Mouse (Mus musculus) gonadal fat pad, adult 2 months (tissue): Measurements from ENCODE around the gene Ovgp1. TPM values are rescaled to one million over a fixed set of nuclear protein-coding genes. Genes with fewer than 3 reads are reported as not detected.
"Not testable (repeated sequence)": the region's sequence is repeated elsewhere in the genome, so short reads cannot be mapped to it uniquely, and the experiment has no call there.

Source experiments
- DNase-seq: peaks from one replicate; pipeline ENCODE4 v3.0.0-alpha.2; 2012; ENCODE audit warnings: low read depth
- polyA plus RNA-seq: library from polyadenylated mRNA; depleted of rRNA; stranded (reverse); fragments of >200 nt; gene quantifications from 2 replicates; pipeline ENCODE4 v1.2.3, GENCODE M21; 2012; rRNA removed

The Ovgp1 gene
- 1.4 and 1.5 TPM in 2 replicates for polyA plus RNA-seq

DNA sequence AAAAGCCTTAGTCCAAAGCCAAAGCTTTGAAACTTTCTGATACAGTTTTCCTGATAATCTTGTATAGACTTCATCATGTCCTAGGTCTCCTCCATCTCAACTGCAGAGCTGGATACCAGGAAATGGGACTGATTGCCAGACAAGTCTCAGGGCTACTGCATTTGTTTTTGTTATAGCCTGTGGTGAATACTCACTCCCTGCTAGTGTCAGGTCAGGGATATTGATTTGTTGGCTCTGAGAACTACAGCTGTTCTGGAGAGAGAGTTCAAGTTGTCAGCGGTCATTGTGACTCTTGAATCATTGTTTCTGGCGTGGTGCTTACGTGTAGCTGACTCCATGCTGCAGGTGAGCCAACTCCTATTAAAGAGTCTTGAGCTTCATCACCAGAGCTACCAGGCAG is at the start of gene Ovgp1:
Gene Ovgp1 (plus strand): TSS at position 301 of the 400 bp plus-strand sequence.
- DNase-seq: no peak

DNA sequence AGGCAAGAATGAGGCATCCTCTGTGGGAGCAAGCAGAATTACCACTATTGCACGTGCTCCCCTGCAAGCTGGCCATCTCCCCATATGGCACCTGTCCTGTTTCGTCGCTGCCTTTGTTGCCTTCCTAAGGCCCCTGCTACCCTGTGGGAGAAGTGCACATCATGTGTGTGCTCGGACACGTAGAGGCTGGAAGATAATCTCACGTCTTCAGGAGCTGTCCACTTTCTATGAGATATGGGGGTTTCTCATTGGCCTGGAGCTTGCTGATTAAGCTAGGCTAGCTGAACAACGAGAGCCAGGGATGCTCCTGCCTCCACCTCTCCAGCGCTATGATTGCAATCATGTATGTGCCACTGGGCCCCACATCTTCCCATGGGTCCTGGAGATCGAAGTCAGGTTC is 48.9 kb upstream of the Ovgp1 start:
- no peak for DNase-seq

DNA sequence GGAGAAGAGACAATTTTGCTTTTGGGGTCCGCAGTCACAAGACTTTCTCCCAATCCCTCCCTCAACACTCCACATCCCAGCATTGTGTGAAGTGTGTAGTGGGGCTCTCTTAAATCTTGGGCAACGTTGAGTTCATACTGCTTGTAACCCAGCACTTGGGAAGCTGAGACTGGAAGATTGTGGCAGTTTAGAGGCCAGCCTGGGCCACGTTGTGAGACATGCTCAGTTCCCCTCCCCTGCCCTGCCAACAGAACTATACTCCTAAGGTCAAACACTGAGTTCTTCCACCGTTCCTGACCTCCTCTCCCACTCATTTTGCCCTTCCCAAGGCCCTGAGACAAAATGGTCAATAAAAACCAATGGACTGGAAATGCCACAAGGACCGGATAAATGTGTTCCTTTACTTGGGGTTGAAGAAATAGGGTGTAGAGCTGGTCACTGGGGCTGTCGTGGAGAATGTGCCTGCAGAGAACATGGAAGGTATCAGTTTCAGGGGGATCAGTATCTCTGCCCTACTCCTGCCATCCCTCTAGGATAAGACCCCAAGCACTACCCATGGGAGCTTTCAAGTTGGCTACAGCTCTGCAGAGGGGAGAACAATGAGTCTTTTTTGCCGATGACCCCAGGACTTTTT is 45.8 kb upstream of the Ovgp1 start:
- DNase-seq: no peak

DNA sequence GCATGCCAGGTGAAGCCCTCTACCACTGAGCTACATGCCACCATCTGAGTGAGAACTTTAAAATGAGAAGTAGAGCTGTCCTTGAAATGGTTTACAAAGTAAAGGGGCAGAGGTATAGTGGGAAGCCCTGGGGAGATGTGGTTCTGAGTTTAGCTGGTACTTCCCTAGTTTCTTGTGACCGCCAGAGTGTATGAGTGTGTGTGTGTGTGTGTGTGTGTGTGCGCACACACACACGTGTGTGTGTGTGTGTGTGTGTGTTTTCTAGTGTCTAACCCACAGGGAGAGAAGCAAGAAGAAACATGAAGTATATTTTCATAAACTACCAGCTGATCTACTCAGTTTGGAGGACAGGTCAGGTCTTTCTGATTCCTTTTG is 45.3 kb upstream of the Ovgp1 start:
- DNase-seq: no peak

DNA sequence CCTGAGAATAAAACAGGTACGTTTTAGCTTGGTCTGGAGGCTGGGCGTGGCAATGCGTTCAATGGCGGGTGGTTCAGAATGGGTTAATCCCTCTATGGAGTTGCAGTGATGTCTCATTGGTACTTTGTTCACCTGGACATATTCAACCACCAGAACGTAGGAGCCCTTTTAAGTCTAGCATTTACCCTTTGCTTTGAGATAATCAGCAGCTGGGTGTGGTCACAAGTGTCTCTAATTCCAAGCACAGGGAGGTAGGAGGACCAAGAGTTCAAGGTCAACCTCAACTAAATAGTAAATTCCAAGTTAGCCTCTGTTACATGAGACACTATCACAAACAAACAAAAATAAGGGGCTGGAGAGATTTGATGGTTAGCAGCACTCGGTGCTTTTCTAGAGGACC is 44.7 kb upstream of the Ovgp1 start:
- no peak for DNase-seq

DNA sequence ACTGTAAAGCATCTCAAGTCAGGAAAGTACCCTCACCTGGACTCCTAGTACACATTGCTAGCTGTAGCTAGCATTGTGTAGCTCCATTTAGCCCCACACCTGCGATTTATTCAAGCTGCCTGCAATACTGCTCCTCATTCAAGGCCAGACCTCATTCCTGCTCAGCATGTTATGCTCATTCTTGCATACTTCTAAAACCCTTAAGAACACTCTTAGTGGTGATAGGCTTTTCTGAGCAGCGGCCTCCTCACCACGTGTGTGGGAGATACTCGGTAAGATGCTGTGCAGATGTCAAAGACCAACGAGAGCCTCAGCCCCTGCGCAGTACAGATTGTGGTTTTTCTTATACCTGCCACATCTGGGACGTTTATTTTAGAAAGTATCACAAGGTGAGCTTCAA is 43.7 kb upstream of the Ovgp1 start:
- DNase-seq: no peak

DNA sequence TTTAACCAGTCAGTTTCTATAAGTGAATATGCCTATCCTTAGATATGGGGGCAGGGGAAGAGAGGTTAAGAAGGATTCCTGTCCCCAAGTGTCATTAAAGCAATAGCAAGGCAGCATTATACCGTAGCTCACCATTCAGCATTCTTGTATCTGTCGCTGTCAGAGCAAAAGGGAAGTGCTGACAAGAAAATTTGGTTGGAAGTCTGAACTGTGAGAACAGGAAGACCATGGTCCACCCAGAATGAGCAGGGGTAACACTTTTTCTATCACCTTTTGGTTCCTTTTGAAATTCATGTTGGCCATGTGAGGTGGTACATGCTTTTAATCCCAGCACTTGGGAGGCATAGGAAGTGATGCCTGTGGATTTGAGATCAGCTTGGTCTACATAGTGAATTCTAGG is 42.4 kb upstream of the Ovgp1 start:
- no peak for DNase-seq

DNA sequence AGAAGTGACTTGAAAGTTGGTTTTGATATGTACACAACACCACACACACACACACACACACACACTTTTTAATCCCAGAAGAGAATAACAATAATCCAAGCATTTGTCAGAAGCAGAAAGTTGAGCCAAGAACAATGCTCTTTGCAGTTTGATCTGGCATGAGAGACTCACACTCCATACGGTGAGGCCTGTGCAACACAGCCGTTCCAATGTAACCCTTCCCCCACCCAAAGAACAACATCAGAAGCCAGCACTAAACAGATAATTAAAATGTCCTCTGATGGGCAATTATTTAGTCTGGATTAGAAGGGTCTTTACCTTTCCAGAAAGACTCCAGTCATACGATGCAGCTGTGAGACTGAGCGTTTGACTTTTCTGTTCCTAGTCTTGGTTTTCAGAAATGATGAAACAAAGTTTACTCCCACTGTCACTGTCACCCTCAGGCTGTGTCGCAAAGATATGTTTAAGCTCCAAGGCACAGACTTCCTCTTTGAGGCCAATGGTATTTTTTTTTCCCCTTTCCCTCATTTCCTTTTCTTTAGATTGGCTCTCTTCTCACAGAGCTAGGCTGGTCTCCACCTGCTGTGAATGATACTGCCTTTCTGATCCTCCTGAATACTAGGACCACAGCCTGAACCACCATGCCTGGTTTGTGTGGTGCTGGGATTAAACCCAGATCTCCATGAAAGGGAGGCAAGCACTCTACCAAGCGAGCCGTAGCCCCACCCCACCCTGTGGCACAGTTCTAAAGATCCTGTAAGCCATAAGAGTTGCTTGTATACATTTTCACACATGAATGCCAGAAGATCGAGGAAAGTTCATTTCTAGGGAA is 41.1 kb upstream of the Ovgp1 start, which contains the start of gene I830077J02Rik:
Gene I830077J02Rik (minus strand): TSS at position 425 of the 832 bp plus-strand sequence.
- DNase-seq: no peak

DNA sequence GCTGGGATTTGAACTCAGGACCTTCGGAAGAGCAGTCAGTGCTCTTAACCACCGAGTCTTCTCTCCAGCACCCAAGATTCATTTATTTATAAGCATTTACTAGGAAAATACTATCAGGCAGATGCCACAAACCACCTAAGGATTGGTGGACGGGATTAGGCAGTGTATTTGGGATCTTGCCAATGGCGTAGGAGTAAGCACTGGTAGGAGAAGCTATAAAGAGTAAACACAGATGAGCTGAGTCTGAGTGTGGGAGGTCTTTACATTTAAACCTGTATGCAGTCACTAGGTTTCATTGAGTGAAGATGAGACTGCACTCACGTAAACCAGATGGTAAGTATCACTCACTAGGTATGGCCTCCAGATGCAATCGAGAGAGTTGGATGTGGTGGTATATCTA is 39.6 kb upstream of the Ovgp1 start:
- no peak for DNase-seq

DNA sequence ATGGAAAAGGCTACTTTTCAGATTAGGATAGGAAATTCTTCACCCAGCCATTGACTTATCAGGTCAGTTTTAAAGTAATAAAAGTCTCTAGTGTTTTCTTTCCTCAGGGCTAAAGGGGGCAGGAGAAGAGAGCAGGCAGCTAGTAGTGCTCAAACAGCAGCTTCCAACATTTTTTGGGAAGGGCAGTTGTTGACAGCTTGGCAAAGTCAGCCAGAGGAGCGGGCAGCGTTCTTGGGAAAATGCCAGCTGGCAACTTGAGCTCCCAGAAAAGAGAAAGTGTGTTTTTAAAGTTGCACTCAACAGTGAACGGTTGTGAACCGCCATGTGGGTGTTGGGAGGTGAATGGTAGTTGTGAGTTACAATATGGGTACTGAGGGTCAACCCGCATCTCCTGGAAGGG is 38.5 kb upstream of the Ovgp1 start:
- no peak for DNase-seq

DNA sequence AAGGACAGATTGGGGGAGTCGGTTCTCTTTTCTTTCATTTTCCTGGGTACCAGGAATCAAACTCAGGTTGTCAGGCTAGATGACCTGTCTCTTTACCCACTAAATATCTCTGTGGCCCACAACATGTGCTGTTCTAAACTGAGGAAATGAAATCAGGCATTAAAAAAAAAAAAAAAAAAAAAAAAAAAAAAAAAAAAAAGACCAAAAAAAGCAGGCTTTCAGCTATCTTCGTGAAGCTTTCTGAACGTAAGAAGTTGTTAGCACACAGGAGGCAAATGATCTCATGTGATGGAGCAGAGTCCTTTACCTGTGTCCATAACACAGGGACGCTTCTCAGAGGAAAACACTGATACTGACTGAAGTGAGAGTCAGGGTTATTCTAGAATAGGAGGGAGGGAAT is 37.4 kb upstream of the Ovgp1 start:
- no peak for DNase-seq

DNA sequence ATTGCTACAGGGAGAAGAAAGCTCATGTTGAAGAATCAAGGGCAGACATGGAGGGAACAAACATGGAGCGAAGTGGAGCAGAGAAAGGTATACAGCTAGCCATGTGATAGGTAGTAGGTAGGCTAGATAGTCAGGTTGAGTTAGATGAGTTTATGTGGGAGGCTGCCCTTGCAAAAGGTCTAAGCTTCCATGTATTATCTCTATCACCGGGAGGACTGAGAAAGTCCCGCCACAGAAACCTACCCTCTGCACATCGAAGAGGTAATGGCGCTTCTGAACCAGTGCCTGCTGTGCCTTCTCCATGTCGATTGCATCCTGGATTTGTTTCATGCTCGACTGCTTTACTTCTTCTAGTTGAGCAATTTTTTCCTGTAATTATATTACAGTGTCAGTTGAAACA is 22.2 kb upstream of the Ovgp1 start:
- no peak for DNase-seq

DNA sequence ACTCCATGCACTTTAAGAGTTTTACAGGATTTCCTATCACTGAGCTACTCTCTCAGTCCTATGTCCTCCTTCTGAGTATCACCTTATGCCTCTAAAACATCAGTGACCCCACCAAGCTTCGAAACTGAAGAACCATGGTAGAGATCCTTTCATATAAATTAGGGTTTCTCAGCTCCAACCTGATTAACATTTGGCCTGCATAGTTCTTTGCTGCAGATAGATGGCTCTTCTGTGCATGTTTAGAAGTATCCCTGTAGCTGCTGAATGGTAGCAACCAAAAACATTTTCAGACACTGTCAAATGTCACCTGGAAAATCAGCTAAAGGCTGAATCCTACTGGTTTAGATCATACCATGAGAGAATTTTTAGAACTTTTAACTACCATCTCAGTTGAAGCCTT is 16.3 kb upstream of the Ovgp1 start:
- no peak for DNase-seq

DNA sequence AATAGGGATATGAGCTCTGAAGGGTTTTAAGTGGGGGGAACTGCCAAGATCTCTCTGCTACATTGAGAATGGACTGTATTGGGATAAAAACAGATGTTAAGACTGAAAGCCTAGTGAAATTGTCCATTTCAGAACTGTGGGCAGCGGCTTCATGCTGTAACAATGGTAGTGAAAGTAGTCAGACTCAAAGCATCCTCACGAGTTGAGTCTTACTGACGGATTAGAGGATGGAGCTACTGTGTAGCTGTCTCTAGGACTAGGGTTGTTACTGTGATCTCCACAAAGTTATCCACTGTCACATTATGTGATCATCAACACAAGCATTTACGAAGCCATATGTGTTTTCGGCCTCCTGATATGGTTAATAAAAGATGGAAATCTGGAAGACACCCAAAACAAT is 15.3 kb upstream of the Ovgp1 start:
- DNase-seq: no peak

DNA sequence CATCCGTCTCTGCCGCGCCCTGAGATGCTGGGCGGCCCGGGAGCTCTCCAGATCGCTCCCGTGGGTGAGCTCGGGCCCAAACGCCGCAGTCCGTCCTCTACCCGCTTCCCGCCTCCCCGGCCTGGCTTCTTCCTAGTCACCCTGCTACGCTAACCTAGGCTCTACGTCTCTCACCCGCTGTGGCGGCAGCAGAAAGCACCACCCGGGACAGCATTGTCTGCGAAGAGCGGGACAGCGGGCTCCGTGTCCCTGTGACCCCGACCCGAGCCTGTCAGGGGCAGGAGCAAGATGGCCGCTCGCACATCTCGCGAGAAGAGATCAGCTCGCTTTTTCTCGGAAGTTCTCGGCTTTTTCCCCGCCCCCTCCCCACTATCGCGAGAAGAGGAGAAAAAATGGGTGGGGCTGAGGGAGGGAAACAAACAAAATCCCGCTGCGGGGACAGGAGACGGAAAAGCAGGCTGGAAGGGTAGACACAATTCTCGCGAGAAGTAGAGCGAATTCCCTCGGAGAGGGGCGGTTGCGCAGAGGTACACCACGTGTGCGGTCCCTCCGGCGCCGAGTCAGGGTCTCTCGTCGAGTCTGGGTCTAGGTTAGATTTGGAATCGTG is 14.4 kb upstream of the Ovgp1 start, which contains the start of gene Wdr77:
Gene Wdr77 (plus strand): TSS at position 396 of the 607 bp plus-strand sequence.
- DNase-seq: peak; percentile 93

DNA sequence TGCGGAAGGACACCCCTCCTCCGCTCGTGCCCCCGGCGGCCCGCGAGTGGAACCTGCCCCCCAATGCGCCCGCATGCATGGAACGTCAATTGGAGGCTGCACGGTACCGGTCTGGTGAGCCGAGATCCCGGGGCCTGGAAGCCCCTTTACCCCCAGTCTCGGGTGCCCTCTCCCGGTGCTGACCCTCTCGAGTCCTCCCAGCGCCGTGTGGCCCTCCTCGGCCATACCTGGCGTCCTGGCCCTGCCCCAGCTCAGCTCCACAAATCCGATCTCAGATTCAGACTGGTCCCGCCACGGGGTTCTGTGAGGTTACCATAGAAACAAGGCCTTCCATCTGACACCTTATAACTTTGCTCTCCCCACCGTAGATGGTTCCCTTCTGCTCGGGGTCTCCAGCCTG is 13.9 kb upstream of the Ovgp1 start:
- no peak for DNase-seq

DNA sequence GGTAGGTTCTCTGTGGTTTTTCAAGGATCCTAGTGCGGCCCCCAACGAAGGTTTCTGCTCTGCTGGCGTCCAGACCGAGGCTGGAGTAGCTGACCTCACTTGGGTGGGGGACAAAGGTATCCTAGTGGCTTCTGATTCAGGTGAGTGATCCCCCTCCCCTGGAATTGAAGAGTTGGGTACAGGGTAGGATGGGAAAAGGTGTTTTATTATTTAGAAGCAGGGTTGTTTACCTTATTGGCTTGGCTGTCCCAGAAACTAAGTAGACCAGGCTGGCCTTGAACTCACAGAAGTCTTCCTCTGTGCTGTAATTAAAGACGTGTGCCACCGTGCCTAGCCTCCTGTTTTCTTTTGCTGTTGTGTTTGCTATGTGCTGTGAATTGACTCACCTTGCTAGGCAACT is 13.5 kb upstream of the Ovgp1 start, which contains the start of gene Atp5f1:
Gene Atp5f1 (minus strand): TSS at position 101 of the 400 bp plus-strand sequence.
- DNase-seq: no peak

DNA sequence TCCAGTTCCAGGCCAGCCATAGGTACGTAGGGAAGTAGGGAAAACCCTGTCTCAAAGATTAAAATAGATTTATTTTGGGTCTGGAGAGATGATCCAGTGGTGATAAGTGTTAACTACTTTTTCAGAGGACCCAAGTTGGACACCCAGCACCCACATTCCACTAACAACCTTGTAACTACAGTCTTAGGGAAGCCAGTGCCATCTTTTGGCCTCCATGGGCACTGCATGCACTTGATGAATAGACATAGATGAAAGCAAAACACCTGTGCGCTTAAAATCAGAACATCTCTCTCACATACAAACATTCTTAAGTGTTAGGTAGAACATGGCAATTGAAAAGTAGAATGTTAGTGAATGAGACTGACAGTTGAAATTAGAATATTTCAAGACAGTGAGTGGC is 12.8 kb upstream of the Ovgp1 start:
- DNase-seq: no peak

DNA sequence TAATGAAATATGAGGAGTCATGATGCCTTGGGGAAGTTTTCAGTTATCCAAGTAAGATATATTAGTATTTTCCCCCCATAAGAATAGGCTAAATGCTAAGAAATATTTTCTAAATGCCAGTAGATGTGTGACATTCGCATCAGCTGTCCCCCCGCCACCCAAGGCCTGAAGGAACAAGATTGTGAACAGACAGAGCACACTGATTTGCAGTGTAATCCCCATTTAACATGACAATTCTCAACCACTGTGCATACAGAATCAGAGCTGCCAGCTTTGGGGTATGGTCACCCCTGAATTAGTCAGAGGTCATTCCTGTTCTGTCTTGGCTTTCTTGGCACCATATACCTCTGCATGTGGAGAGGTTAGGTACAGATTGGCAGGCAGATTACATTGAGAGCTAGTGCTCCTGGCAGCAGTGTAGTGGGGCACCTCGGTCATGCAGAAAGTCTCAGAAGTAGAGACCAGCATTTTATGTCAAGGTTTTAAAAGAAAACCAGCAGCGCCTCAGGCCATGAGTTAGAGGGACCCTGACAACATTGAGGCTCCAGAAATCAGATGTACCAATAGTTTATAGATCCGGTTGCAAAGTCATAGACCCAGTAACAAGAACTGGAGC is 1.6 kb upstream of the Ovgp1 start:
- DNase-seq: no peak

DNA sequence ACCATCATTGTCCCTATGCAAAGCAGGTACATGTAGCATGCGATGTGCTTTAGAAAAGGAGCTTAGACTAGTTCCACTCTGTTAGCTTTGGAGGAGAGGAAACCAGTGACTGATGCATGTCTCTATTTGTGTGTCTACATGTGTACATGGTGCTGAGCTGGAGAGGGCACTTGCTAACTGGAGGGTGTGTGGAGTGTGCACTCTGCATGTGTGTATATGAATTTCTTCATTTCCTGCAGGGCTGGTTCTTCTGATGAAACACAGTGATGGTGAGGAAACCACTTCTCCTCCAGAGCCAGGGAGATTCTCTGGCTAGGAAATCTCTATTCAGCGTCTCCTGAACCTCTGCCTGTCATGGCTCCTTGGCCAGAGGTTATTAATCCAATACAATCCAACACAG is 663 bp downstream of the Ovgp1 start:
- no peak for DNase-seq

DNA sequence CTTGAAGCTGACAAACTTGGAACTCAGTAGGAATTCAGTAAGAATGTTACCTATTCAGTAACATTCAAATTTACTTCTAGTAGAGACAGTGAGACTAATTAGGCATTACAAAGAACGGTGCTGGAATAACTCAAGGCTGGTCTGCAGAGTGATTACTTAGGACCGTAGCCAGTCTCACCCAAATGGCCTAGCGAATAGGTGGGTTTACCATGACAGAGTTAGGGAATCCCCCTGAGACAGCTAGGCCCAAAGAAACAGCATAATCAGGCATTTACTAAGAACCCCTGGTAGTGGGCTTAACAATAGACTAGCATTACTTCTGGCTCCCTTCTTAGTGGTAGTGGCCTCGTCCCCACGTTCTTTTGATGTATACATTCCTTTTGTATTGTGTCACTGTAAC is 16.1 kb downstream of the Ovgp1 start:
- not testable (repeated sequence) for DNase-seq

DNA sequence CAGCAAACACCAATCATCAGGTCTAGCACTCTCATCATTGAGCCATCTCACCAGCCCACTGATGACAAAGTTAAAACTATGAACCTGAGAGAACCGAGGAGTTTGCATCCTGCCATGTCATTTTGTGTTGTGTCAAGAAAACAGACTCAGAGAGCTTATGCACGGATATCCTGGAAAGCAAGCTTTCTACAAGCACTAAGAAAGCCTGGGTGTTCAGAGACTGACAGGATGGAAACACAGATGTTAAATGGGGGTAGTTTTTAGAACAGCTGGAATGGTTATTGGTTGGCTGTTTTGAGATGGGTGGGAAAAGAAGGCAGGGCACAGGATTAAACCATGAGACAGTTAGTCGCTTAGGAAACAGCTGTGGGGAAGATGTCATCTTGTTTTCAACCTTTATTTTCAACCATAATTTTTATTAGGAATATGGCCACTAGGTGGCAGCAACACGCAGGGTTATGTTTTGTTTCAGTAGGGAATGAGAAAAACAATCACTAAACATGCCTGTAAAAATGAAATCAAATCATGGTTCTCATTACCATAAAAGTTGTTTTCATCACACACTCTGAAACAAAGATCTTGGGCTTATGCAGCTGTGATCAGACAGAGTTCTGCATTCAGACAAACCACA is 18.3 kb downstream of the Ovgp1 start:
- DNase-seq: no peak
